In the genomic region with DNA sequence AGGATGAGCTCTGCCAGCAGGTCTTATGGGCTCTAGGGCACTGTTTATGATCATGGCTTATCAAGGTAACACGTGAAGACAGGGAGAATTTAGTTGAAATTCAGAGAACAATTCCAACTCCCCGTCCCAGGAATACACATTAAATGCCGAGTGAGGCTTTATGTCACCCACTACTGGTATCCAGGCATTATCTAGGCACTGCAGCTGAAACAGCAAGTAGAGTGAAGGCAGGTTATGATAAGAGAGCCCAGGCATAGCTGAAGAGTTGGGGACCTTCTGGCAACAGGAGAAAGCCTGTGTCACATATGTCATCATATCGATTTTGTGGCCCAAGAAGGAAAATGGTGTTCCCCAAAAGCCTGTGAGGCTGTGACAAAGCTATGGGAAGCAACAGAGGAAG, we compare ENCODE assay signal across 15 mouse cellular contexts.
DNase-seq lines count a peak whose midpoint lies in the region; ATAC-seq and TF ChIP-seq lines count a peak whose summit lies in the region.
"Had no signal": no experiment of that assay in that cellular context is flagged by ENCODE, and none has a peak within 500 bp of the region (broad histone marks: within the 10 kb centered on the region; RNA-seq: fewer than 3 reads in every experiment).

No protein-coding gene starts in this region.

- no peak for TF ChIP-seq CTCF in MEL (IDR thresholded peaks at IDR 0.05 in 2 of 3, conservative IDR thresholded peaks at IDR 0.05 in 1 of 3; ENCODE audit: control insufficient read depth in 1 of 3, insufficient read depth in 1 of 3, low read depth in 2 of 3, low read length in 3 of 3, poor library complexity in 1 of 3, severe bottlenecking in 1 of 3)
- no peak for TF ChIP-seq CTCF in bone marrow, adult 2 months (IDR thresholded peaks at IDR 0.05; ENCODE audit: control insufficient read depth, insufficient read depth, low read length)
- TF ChIP-seq CTCF in liver, postnatal 0 days (IDR thresholded peaks at IDR 0.05; ENCODE audit: low read depth) = no peak

- no peaks in the 10 kb centered on the region for H3K9me3 ChIP-seq in MEL (replicated peaks; ENCODE audit: insufficient read depth, low read length)
- no peaks in the 10 kb centered on the region for H3K9me3 ChIP-seq in intestine, embryonic 16.5 days (ENCODE audit: control insufficient read depth, low read length)
- no peaks in the 10 kb centered on the region for H3K9me3 ChIP-seq in liver, postnatal 0 days (ENCODE audit: low read length)
- no peaks in the 10 kb centered on the region for H3K9me3 ChIP-seq in forebrain, embryonic 14.5 days (replicated peaks; ENCODE audit: control insufficient read depth, low read length)
- H3K9me3 ChIP-seq in midbrain, embryonic 14.5 days (ENCODE audit: control insufficient read depth, low read length) = no peaks in the 10 kb centered on the region
- H3K9me3 ChIP-seq: embryonic facial prominence, embryonic 13.5 days had no signal

- peak; percentile 75 for DNase-seq in MEL (ENCODE audit: low read depth, low spot score)
- peak; percentile 30 for DNase-seq in liver, postnatal 0 days
- no peak for DNase-seq in left cerebral cortex, postnatal 4 days
- DNase-seq in layer of hippocampus, postnatal 36 days = no peak
- no peak for DNase-seq in forebrain, embryonic 14.5 days (ENCODE audit: low spot score)
- DNase-seq in midbrain, embryonic 14.5 days = no peak
- DNase-seq: cerebellum, adult 8-10 months; gastrocnemius, postnatal 25 days; kidney, adult 9 months; kidney, postnatal 4 days; lung, embryonic 14.5 days; right cerebral cortex, adult 18-20 months had no signal

- H3K79me2 ChIP-seq in MEL (ENCODE audit: control insufficient read depth, insufficient read depth, low read length, poor library complexity) = no peaks in the 10 kb centered on the region

- intact Hi-C loops in left cerebral cortex, postnatal 4 days (cut with DNase I) = no loop called here

- peaks cover 0 to 23% of the 10 kb centered on the region in 2 experiments for H3K36me3 ChIP-seq in MEL (ENCODE audit: control insufficient read depth in 1 of 2, insufficient read depth in 2 of 2, low read length in 2 of 2)
- no peaks in the 10 kb centered on the region for H3K36me3 ChIP-seq in intestine, embryonic 16.5 days (ENCODE audit: control insufficient read depth, insufficient read depth, low read length)
- no peaks in the 10 kb centered on the region for H3K36me3 ChIP-seq in liver, postnatal 0 days (replicated peaks; ENCODE audit: insufficient read depth, low read length)
- H3K36me3 ChIP-seq in forebrain, embryonic 14.5 days (ENCODE audit: control insufficient read depth, insufficient read depth, low read length) = no peaks in the 10 kb centered on the region
- no peaks in the 10 kb centered on the region for H3K36me3 ChIP-seq in midbrain, embryonic 14.5 days (ENCODE audit: control insufficient read depth, insufficient read depth, low read length)
- H3K36me3 ChIP-seq: embryonic facial prominence, embryonic 13.5 days had no signal

- 64% methylated on average over 4 of the region's 4 CpGs for WGBS in bone marrow, adult 2 months
- 86% methylated on average over 4 of the region's 4 CpGs for WGBS in intestine, embryonic 16.5 days
- WGBS in liver, postnatal 0 days (ENCODE audit: insufficient replicate concordance) = 56% methylated on average over 4 of the region's 4 CpGs
- 90% methylated on average over 4 of the region's 4 CpGs for WGBS in forebrain, embryonic 14.5 days
- 91% methylated on average over 4 of the region's 4 CpGs for WGBS in midbrain, embryonic 14.5 days

- no peaks in the 10 kb centered on the region for H3K27me3 ChIP-seq in MEL (ENCODE audit: control insufficient read depth in 1 of 2, insufficient read depth in 2 of 2, low read length in 2 of 2)
- H3K27me3 ChIP-seq in intestine, embryonic 16.5 days (replicated peaks; ENCODE audit: control insufficient read depth, insufficient read depth, low read length) = no peaks in the 10 kb centered on the region
- no peaks in the 10 kb centered on the region for H3K27me3 ChIP-seq in liver, postnatal 0 days (ENCODE audit: insufficient read depth, low read length)
- H3K27me3 ChIP-seq in forebrain, embryonic 14.5 days (replicated peaks; ENCODE audit: control insufficient read depth, insufficient read depth, low read length) = no peaks in the 10 kb centered on the region
- no peaks in the 10 kb centered on the region for H3K27me3 ChIP-seq in midbrain, embryonic 14.5 days (ENCODE audit: control insufficient read depth, insufficient read depth, low read length)
- H3K27me3 ChIP-seq: embryonic facial prominence, embryonic 13.5 days had no signal

- peak; percentile 79 to 80 for TF ChIP-seq EP300 in MEL (IDR thresholded peaks at IDR 0.05; ENCODE audit: low read depth in 1 of 2, low read length in 2 of 2)
- TF ChIP-seq EP300 in liver, postnatal 0 days (IDR thresholded peaks at IDR 0.05; ENCODE audit: low read depth) = peak; percentile 95

- no peak overlapping the region for H3K4me2 ChIP-seq in intestine, embryonic 16.5 days (ENCODE audit: low read depth, low read length)
- peak overlapping the region; percentile 38 for H3K4me2 ChIP-seq in liver, postnatal 0 days (ENCODE audit: low read depth, low read length)
- H3K4me2 ChIP-seq in forebrain, embryonic 14.5 days (ENCODE audit: low read length) = no peak overlapping the region
- H3K4me2 ChIP-seq in midbrain, embryonic 14.5 days (ENCODE audit: low read length) = no peak overlapping the region
- H3K4me2 ChIP-seq: embryonic facial prominence, embryonic 13.5 days; lung, embryonic 14.5 days had no signal

- ATAC-seq in intestine, embryonic 16.5 days = peak; percentile 63
- peak; percentile 96 for ATAC-seq in liver, postnatal 0 days
- no peak for ATAC-seq in forebrain, embryonic 14.5 days
- ATAC-seq in midbrain, embryonic 14.5 days (ENCODE audit: low FRiP score, low TSS enrichment) = no peak

- H3K27ac ChIP-seq in MEL (ENCODE audit: control insufficient read depth, low read depth, low read length) = peak overlapping the region; percentile 6
- H3K27ac ChIP-seq in bone marrow, adult 2 months (ENCODE audit: control insufficient read depth, insufficient read depth, low read depth, low read length, poor library complexity) = peak overlapping the region; percentile 63
- no peak overlapping the region for H3K27ac ChIP-seq in intestine, embryonic 16.5 days (ENCODE audit: low read length)
- H3K27ac ChIP-seq in liver, postnatal 0 days (ENCODE audit: low read depth) = peak overlapping the region; percentile 78
- no peak overlapping the region for H3K27ac ChIP-seq in forebrain, embryonic 14.5 days (ENCODE audit: low read depth, low read length)
- no peak overlapping the region for H3K27ac ChIP-seq in midbrain, embryonic 14.5 days (replicated peaks; ENCODE audit: low read depth, low read length)
- H3K27ac ChIP-seq: embryonic facial prominence, embryonic 13.5 days had no signal

- H3K4me3 ChIP-seq in MEL (ENCODE audit: control insufficient read depth in 1 of 2, insufficient read depth in 1 of 2, low read depth in 2 of 2, low read length in 2 of 2) = no peak overlapping the region
- H3K4me3 ChIP-seq in bone marrow, adult 2 months (replicated peaks; ENCODE audit: control insufficient read depth, low read depth, low read length) = no peak overlapping the region
- no peak overlapping the region for H3K4me3 ChIP-seq in intestine, embryonic 16.5 days (ENCODE audit: low read length)
- H3K4me3 ChIP-seq in liver, postnatal 0 days (ENCODE audit: low read depth, low read length) = no peak overlapping the region
- H3K4me3 ChIP-seq in forebrain, embryonic 14.5 days (ENCODE audit: low read depth, low read length) = no peak overlapping the region
- H3K4me3 ChIP-seq in midbrain, embryonic 14.5 days (replicated peaks; ENCODE audit: low read depth, low read length) = no peak overlapping the region
- H3K4me3 ChIP-seq: embryonic facial prominence, embryonic 13.5 days had no signal

- no peak overlapping the region for H3K9ac ChIP-seq in MEL (ENCODE audit: control insufficient read depth, low read depth, low read length, poor library complexity, severe bottlenecking)
- no peak overlapping the region for H3K9ac ChIP-seq in intestine, embryonic 16.5 days (ENCODE audit: low read depth, low read length)
- H3K9ac ChIP-seq in liver, postnatal 0 days (replicated peaks) = peak overlapping the region; percentile 36; the same call in 1 of the 2 replicates
- H3K9ac ChIP-seq in forebrain, embryonic 14.5 days (ENCODE audit: low read length) = no peak overlapping the region
- H3K9ac ChIP-seq in midbrain, embryonic 14.5 days (replicated peaks; ENCODE audit: low read length) = no peak overlapping the region
- H3K9ac ChIP-seq: embryonic facial prominence, embryonic 13.5 days; lung, embryonic 14.5 days had no signal

- TF ChIP-seq RAD21 in MEL (IDR thresholded peaks at IDR 0.05; ENCODE audit: low read depth, low read length) = no peak

- peaks cover 12 to 14% of the 10 kb centered on the region in 2 experiments for H3K4me1 ChIP-seq in MEL (ENCODE audit: control insufficient read depth in 1 of 2, insufficient read depth in 2 of 2, low read length in 2 of 2)
- peaks cover 2% of the 10 kb centered on the region; the same call in 1 of the 2 replicates for H3K4me1 ChIP-seq in bone marrow, adult 2 months (ENCODE audit: control insufficient read depth, insufficient read depth, low read length)
- 0 out of 2 replicates have a peak, but pooled peaks cover 3% of the 10 kb centered on the region for H3K4me1 ChIP-seq in intestine, embryonic 16.5 days (ENCODE audit: control insufficient read depth, insufficient read depth, low read length)
- H3K4me1 ChIP-seq in liver, postnatal 0 days (ENCODE audit: insufficient read depth) = peaks cover 22% of the 10 kb centered on the region
- no peaks in the 10 kb centered on the region for H3K4me1 ChIP-seq in forebrain, embryonic 14.5 days (ENCODE audit: control insufficient read depth, insufficient read depth, low read length)
- H3K4me1 ChIP-seq in midbrain, embryonic 14.5 days (ENCODE audit: control insufficient read depth, insufficient read depth, low read length) = 0 out of 2 replicates have a peak, but pooled peaks cover 6% of the 10 kb centered on the region

- no peak for TF ChIP-seq POLR2A in MEL (IDR thresholded peaks at IDR 0.05; ENCODE audit: control insufficient read depth in 1 of 2, insufficient read depth in 1 of 2, low read depth in 1 of 2, low read length in 2 of 2, poor library complexity in 1 of 2)
- no peak for TF ChIP-seq POLR2A in bone marrow, adult 2 months (IDR thresholded peaks at IDR 0.05; ENCODE audit: borderline replicate concordance, control insufficient read depth, low read depth, low read length)

TF ChIP-seq in MEL, 35 proteins besides CTCF, POLR2A, EP300 and RAD21 (continues in another document):
- no peak for TF ChIP-seq ZKSCAN1 (IDR thresholded peaks at IDR 0.05; ENCODE audit: low read depth, low read length)
- TF ChIP-seq GATA1 (IDR thresholded peaks at IDR 0.05; ENCODE audit: low read depth, low read length) = peak; percentile 88
- peak; percentile 80 for TF ChIP-seq TAL1 (IDR thresholded peaks at IDR 0.05; ENCODE audit: low read length)
- TF ChIP-seq ETS1 (IDR thresholded peaks at IDR 0.05; ENCODE audit: low read depth, low read length) = peak; percentile 82
- TF ChIP-seq RCOR1 (IDR thresholded peaks at IDR 0.05; ENCODE audit: low read depth, low read length) = peak; percentile 43; the same call in 1 of the 2 replicates
- peak; percentile 62; the same call in 1 of the 2 replicates for TF ChIP-seq SIN3A (IDR thresholded peaks at IDR 0.05; ENCODE audit: low read length)
- no peak for TF ChIP-seq SMC3 (IDR thresholded peaks at IDR 0.05; ENCODE audit: low read depth, low read length)
- TF ChIP-seq TCF12 (IDR thresholded peaks at IDR 0.05; ENCODE audit: low read depth, low read length) = peak; percentile 86

Comparison
In these comparisons a context has a peak if more than half of its experiments do, and no peak if none do; other contexts are left out.
1. DNase-seq: peak in MEL (single experiment) and liver, postnatal 0 days (single experiment); none in left cerebral cortex, postnatal 4 days (single experiment), layer of hippocampus, postnatal 36 days (0 of 2), forebrain, embryonic 14.5 days (single experiment) and midbrain, embryonic 14.5 days (single experiment).
2. H3K27ac ChIP-seq: peak in MEL (single experiment), bone marrow, adult 2 months (single experiment) and liver, postnatal 0 days (single experiment); none in intestine, embryonic 16.5 days (single experiment), forebrain, embryonic 14.5 days (single experiment) and midbrain, embryonic 14.5 days (single experiment).
3. ATAC-seq: peak in intestine, embryonic 16.5 days (single experiment) and liver, postnatal 0 days (single experiment); none in forebrain, embryonic 14.5 days (single experiment) and midbrain, embryonic 14.5 days (single experiment).